Mouse (Mus musculus): ENCODE results near the gene Rpl26. TPM values are rescaled to one million over a fixed set of nuclear protein-coding genes. Genes with fewer than 3 reads are reported as not detected.

Rpl26 gene
- polyA plus RNA-seq, 1 experiment from 2014 or later = 852 TPM

- Histone ChIP-seq H3K9me3 (ENCODE audit: control insufficient read depth, low read length) (no peaks in the 10 kb centered on the region), H3K9ac (ENCODE audit: low read length) (no peak overlapping the region), H3K36me3 (ENCODE audit: control insufficient read depth, insufficient read depth, low read length) (no peaks in the 10 kb centered on the region), H3K27ac (ENCODE audit: low read depth, low read length) (no peak overlapping the region), H3K4me1 (replicated peaks; ENCODE audit: control insufficient read depth, insufficient read depth, low read length) (no peaks in the 10 kb centered on the region), H3K27me3 (ENCODE audit: control insufficient read depth, insufficient read depth, low read length) (no peaks in the 10 kb centered on the region), H3K4me2 (ENCODE audit: low read depth, low read length, severe bottlenecking) (no peak overlapping the region), H3K4me3 (ENCODE audit: low read depth, low read length) (no peak overlapping the region)
- WGBS = 62% methylated on average over 2 of the region's 2 CpGs
- no peak for ATAC-seq (replicated peaks; ENCODE audit: low FRiP score)
- DNase-seq (ENCODE audit: low spot score) = no peak
These were observed 17.5 kb upstream of the Rpl26 start for GRCm38 (mm10) chr11:68883843-68884242.

GRCm38 (mm10) chr11:68884368-68884767 lies 17.0 kb upstream of the Rpl26 start:
- Histone ChIP-seq H3K4me2 (ENCODE audit: low read depth, low read length, severe bottlenecking) (no peak overlapping the region), H3K4me3 (ENCODE audit: low read depth, low read length) (no peak overlapping the region), H3K36me3 (ENCODE audit: control insufficient read depth, insufficient read depth, low read length) (no peaks in the 10 kb centered on the region), H3K4me1 (replicated peaks; ENCODE audit: control insufficient read depth, insufficient read depth, low read length) (no peaks in the 10 kb centered on the region), H3K9ac (ENCODE audit: low read length) (no peak overlapping the region), H3K27me3 (ENCODE audit: control insufficient read depth, insufficient read depth, low read length) (no peaks in the 10 kb centered on the region), H3K9me3 (ENCODE audit: control insufficient read depth, low read length) (no peaks in the 10 kb centered on the region), H3K27ac (ENCODE audit: low read depth, low read length) (no peak overlapping the region)
- ATAC-seq (replicated peaks; ENCODE audit: low FRiP score) = no peak
- DNase-seq (ENCODE audit: low spot score) = no peak
- WGBS = 83% methylated on average over 5 of the region's 5 CpGs

GRCm38 (mm10) chr11:68886091-68886490 lies 15.3 kb upstream of the Rpl26 start:
- ATAC-seq (replicated peaks; ENCODE audit: low FRiP score) (no peak), DNase-seq (ENCODE audit: low spot score) (no peak)
- Histone ChIP-seq H3K4me1 (replicated peaks; ENCODE audit: control insufficient read depth, insufficient read depth, low read length) (no peaks in the 10 kb centered on the region), H3K36me3 (ENCODE audit: control insufficient read depth, insufficient read depth, low read length) (no peaks in the 10 kb centered on the region), H3K9me3 (ENCODE audit: control insufficient read depth, low read length) (no peaks in the 10 kb centered on the region), H3K9ac (ENCODE audit: low read length) (no peak overlapping the region), H3K4me2 (ENCODE audit: low read depth, low read length, severe bottlenecking) (no peak overlapping the region), H3K27me3 (ENCODE audit: control insufficient read depth, insufficient read depth, low read length) (no peaks in the 10 kb centered on the region), H3K27ac (ENCODE audit: low read depth, low read length) (no peak overlapping the region), H3K4me3 (ENCODE audit: low read depth, low read length) (no peak overlapping the region)
- 80% methylated on average over 5 of the region's 5 CpGs for WGBS

- H3K4me1 ChIP-seq (replicated peaks; ENCODE audit: control insufficient read depth, insufficient read depth, low read length) = no peaks in the 10 kb centered on the region
These were observed 13.1 kb upstream of the Rpl26 start, which contains the start of gene Rnf222 for GRCm38 (mm10) chr11:68888253-68888652. TSS of gene Rnf222 (plus strand) at chr11:68888553.

GRCm38 (mm10) chr11:68888653-68889052 lies 12.7 kb upstream of the Rpl26 start:
- H3K27ac ChIP-seq (ENCODE audit: low read depth, low read length) = no peak overlapping the region
- H3K4me3 ChIP-seq (ENCODE audit: low read depth, low read length) = no peak overlapping the region
- H3K9ac ChIP-seq (ENCODE audit: low read length) = no peak overlapping the region
- no peaks in the 10 kb centered on the region for H3K9me3 ChIP-seq (ENCODE audit: control insufficient read depth, low read length)
- no peaks in the 10 kb centered on the region for H3K36me3 ChIP-seq (ENCODE audit: control insufficient read depth, insufficient read depth, low read length)
- no peak overlapping the region for H3K4me2 ChIP-seq (ENCODE audit: low read depth, low read length, severe bottlenecking)
- no peaks in the 10 kb centered on the region for H3K4me1 ChIP-seq (replicated peaks; ENCODE audit: control insufficient read depth, insufficient read depth, low read length)
- ATAC-seq (replicated peaks; ENCODE audit: low FRiP score) = no peak
- WGBS = 81% methylated on average over 2 of the region's 2 CpGs
- DNase-seq (ENCODE audit: low spot score) = no peak
- no peaks in the 10 kb centered on the region for H3K27me3 ChIP-seq (ENCODE audit: control insufficient read depth, insufficient read depth, low read length)

More at GRCm38 (mm10) chr11:68888253-68888652, 13.1 kb upstream of the Rpl26 start, which contains the start of gene Rnf222:
- no peak for DNase-seq (ENCODE audit: low spot score)
- Histone ChIP-seq H3K4me3 (ENCODE audit: low read depth, low read length) (no peak within 1 kb of the TSS), H3K27ac (ENCODE audit: low read depth, low read length) (no peak within 1 kb of the TSS), H3K4me2 (ENCODE audit: low read depth, low read length, severe bottlenecking) (no peak within 1 kb of the TSS), H3K9me3 (ENCODE audit: control insufficient read depth, low read length) (no peaks in the 10 kb centered on the region), H3K9ac (ENCODE audit: low read length) (no peak within 1 kb of the TSS), H3K36me3 (ENCODE audit: control insufficient read depth, insufficient read depth, low read length) (no peaks in the 10 kb centered on the region), H3K27me3 (ENCODE audit: control insufficient read depth, insufficient read depth, low read length) (no peaks in the 10 kb centered on the region)
- WGBS = 41% methylated on average over 6 of the region's 6 CpGs
- no peak for ATAC-seq (replicated peaks; ENCODE audit: low FRiP score)

GRCm38 (mm10) chr11:68890625-68891024 lies 10.8 kb upstream of the Rpl26 start:
- 59% methylated on average over 2 of the region's 2 CpGs for WGBS
- Histone ChIP-seq H3K27me3 (ENCODE audit: control insufficient read depth, insufficient read depth, low read length) (no peaks in the 10 kb centered on the region), H3K4me1 (replicated peaks; ENCODE audit: control insufficient read depth, insufficient read depth, low read length) (no peaks in the 10 kb centered on the region), H3K27ac (ENCODE audit: low read depth, low read length) (no peak overlapping the region), H3K4me3 (ENCODE audit: low read depth, low read length) (no peak overlapping the region), H3K9ac (ENCODE audit: low read length) (no peak overlapping the region), H3K9me3 (ENCODE audit: control insufficient read depth, low read length) (no peaks in the 10 kb centered on the region), H3K4me2 (ENCODE audit: low read depth, low read length, severe bottlenecking) (no peak overlapping the region), H3K36me3 (ENCODE audit: control insufficient read depth, insufficient read depth, low read length) (no peaks in the 10 kb centered on the region)
- ATAC-seq (replicated peaks; ENCODE audit: low FRiP score) (no peak), DNase-seq (ENCODE audit: low spot score) (no peak)

- no peaks in the 10 kb centered on the region for H3K27me3 ChIP-seq (ENCODE audit: control insufficient read depth, insufficient read depth, low read length)
- DNase-seq (ENCODE audit: low spot score) (no peak), ATAC-seq (replicated peaks; ENCODE audit: low FRiP score) (no peak)
- H3K27ac ChIP-seq (ENCODE audit: low read depth, low read length) = no peak overlapping the region
- H3K4me3 ChIP-seq (ENCODE audit: low read depth, low read length) = no peak overlapping the region
- H3K4me1 ChIP-seq (replicated peaks; ENCODE audit: control insufficient read depth, insufficient read depth, low read length) = no peaks in the 10 kb centered on the region
- no peaks in the 10 kb centered on the region for H3K36me3 ChIP-seq (ENCODE audit: control insufficient read depth, insufficient read depth, low read length)
- H3K9ac ChIP-seq (ENCODE audit: low read length) = no peak overlapping the region
- no peak overlapping the region for H3K4me2 ChIP-seq (ENCODE audit: low read depth, low read length, severe bottlenecking)
- WGBS = 84% methylated on average over 5 of the region's 5 CpGs
- H3K9me3 ChIP-seq (ENCODE audit: control insufficient read depth, low read length) = no peaks in the 10 kb centered on the region
These were observed 9.6 kb upstream of the Rpl26 start for GRCm38 (mm10) chr11:68891823-68892222.

- H3K36me3 ChIP-seq (ENCODE audit: control insufficient read depth, insufficient read depth, low read length) = no peaks in the 10 kb centered on the region
- no peaks in the 10 kb centered on the region for H3K27me3 ChIP-seq (ENCODE audit: control insufficient read depth, insufficient read depth, low read length)
- H3K9ac ChIP-seq (ENCODE audit: low read length) = no peak overlapping the region
- no peaks in the 10 kb centered on the region for H3K4me1 ChIP-seq (replicated peaks; ENCODE audit: control insufficient read depth, insufficient read depth, low read length)
- H3K27ac ChIP-seq (ENCODE audit: low read depth, low read length) = no peak overlapping the region
- ATAC-seq (replicated peaks; ENCODE audit: low FRiP score) = no peak
- no peaks in the 10 kb centered on the region for H3K9me3 ChIP-seq (ENCODE audit: control insufficient read depth, low read length)
- DNase-seq (ENCODE audit: low spot score) = no peak
- H3K4me2 ChIP-seq (ENCODE audit: low read depth, low read length, severe bottlenecking) = no peak overlapping the region
- no peak overlapping the region for H3K4me3 ChIP-seq (ENCODE audit: low read depth, low read length)
- 76% methylated on average over 15 of the region's 15 CpGs for WGBS
These were observed 9.1 kb upstream of the Rpl26 start for GRCm38 (mm10) chr11:68892233-68892832.

- 73% methylated on average over 12 of the region's 12 CpGs for WGBS
- Histone ChIP-seq H3K4me2 (ENCODE audit: low read depth, low read length, severe bottlenecking) (no peak overlapping the region), H3K27me3 (ENCODE audit: control insufficient read depth, insufficient read depth, low read length) (no peaks in the 10 kb centered on the region), H3K27ac (ENCODE audit: low read depth, low read length) (no peak overlapping the region), H3K4me3 (ENCODE audit: low read depth, low read length) (no peak overlapping the region), H3K9ac (ENCODE audit: low read length) (no peak overlapping the region), H3K36me3 (ENCODE audit: control insufficient read depth, insufficient read depth, low read length) (no peaks in the 10 kb centered on the region), H3K9me3 (ENCODE audit: control insufficient read depth, low read length) (no peaks in the 10 kb centered on the region), H3K4me1 (replicated peaks; ENCODE audit: control insufficient read depth, insufficient read depth, low read length) (no peaks in the 10 kb centered on the region)
- ATAC-seq (replicated peaks; ENCODE audit: low FRiP score) (no peak), DNase-seq (ENCODE audit: low spot score) (no peak)
These were observed 7.4 kb upstream of the Rpl26 start for GRCm38 (mm10) chr11:68893911-68894464.
